Mouse (Mus musculus) ZHBTc4 (cell line): ENCODE measurements at regions not wholly inside any gene's neighbourhood (a gene's known extent, or its start where the extent isn't known, plus 50 kb on each side); places are given as distances from the start of the nearest gene placed in this dataset.

Source experiments
- DNase-seq: peaks from one replicate; pipeline ENCODE4 v3.0.0-alpha.2; 2011; ENCODE audit warnings: low read depth, low spot score

- no peak for DNase-seq
Measured at GRCm38 (mm10) chr11:117036977-117037376, 78.0 kb upstream of the Sec14l1 start.

GRCm38 (mm10) chr11:117038282-117039106 lies 76.5 kb upstream of the Sec14l1 start:
- DNase-seq: peak; percentile 96

DNA sequence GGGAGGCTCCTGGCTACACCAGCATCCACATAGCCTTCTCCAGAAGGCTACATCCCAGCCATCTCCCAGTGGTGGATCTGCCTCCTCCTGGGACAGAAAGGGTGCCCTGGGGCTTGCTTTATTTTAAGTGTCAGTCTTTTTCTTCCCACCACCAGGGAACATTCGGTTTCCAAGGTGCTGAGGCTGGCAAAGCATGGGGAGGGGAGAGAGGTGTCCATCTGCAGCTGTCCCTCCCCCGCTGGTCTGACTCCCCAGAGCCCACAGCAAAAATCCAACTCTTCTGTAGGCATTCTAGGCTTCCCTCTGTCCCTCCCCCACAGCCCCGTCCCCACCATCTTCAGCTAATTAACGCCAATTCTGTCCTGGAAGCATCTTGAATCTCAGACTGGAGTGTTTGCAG lies 74.1 kb upstream of the Sec14l1 start:
- DNase-seq: no peak

DNA sequence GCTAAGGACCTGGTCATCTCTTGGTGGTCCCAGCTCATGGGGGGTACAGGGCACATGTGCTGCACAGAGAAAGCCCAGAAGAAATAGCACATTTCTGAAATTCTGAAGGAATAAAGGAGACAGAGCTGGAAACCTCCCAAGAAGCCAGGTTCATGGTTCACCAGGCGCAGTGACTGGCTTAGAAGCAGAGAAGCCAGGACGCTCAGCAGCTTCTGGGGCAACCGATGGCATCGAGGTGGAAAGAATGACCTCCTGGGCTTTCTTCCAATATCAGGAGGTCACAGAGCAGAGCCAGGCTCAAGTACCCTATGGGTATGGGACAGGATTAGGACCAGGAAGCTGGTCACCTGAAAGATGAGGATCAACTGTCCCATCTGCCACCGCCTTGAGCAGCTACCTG lies 72.6 kb upstream of the Sec14l1 start:
- no peak for DNase-seq

DNA sequence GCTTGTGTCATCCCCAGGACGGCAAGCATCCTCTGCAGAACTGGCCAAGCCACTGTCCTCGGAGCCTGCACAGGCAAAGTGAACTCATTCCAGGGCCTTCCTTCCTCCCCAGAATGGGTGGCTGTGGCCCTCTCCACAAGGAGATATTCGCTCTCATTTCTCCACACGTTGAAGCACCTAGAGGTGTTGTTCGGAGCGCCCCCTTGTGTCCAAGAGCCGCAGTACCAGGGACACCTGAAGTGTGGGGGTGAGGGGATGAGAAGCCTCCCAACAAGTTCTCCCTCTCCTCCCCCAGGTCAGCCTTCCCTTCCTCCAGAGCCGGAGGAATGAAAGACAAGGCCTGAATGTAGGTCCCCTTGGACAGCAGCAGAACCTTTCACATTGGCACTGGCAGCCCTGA lies 71.4 kb upstream of the Sec14l1 start:
- peak; percentile 85 for DNase-seq

DNA sequence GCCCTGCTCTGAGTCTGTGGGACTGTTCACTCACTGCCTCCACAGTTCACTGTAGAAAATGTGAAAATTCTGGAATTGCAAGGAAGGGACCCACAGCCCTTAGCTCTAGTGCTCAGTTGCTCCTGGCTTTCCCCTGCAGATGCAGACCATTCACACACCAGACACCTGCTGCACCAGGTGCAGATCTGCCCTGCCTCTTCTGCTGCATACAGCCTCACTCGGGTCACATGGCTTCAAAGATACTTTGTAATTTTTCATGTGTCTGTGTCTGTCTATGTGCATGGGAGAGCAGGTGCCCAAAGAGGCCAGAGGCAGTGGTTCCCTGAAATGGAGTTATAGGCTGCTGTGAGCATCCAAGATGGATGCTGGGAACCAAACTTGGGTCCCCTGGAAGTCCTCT lies 70.2 kb upstream of the Sec14l1 start:
- no peak for DNase-seq

- DNase-seq: no peak
Measured at GRCm38 (mm10) chr11:117046636-117047035, 68.3 kb upstream of the Sec14l1 start.

GRCm38 (mm10) chr11:117047172-117047950 lies 67.6 kb upstream of the Sec14l1 start:
- DNase-seq: peak; percentile 92

DNA sequence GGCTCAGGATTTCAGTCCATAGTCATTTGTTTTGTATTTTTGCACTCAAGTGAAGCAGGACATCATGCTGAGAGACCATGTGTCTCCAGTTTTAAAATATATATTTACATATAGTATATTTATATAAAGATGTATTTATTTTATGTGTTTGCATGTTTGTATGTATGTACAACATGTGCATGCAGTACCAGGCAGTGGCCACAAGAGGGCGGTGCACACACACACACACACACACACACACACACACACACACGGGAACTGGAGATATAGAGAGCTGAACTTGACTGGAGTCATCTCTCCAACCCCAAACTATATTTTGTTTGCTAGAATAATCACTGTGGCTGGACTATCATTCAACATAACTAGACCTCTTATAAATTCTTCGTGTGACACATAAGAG lies 66.1 kb upstream of the Sec14l1 start:
- DNase-seq: peak; percentile 54

DNA sequence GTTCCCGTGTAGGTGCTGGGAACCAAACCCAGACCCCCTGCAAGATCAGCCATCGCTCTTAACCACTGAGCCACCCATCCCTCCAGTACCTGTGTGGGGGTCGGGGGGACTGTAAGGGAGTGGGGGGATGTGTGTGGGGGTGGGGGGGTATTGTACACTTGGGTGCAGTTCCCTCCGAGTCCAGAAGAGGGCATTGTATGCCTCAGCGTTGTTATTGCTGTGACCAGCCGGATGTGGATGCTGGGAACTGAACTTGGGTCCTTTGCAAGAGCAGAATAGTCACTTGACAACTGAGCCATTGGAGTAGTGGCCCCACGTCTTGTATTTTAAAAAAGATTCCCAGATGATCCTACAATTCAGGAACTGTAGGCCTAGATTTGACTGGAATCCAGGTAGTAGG lies 64.2 kb upstream of the Sec14l1 start:
- peak; percentile 57 for DNase-seq

GRCm38 (mm10) chr11:117056958-117057357 lies 58.0 kb upstream of the Sec14l1 start:
- DNase-seq: peak; percentile 72

- DNase-seq: peak; percentile 79
Measured at GRCm38 (mm10) chr11:117057451-117057850, 57.5 kb upstream of the Sec14l1 start.

DNA sequence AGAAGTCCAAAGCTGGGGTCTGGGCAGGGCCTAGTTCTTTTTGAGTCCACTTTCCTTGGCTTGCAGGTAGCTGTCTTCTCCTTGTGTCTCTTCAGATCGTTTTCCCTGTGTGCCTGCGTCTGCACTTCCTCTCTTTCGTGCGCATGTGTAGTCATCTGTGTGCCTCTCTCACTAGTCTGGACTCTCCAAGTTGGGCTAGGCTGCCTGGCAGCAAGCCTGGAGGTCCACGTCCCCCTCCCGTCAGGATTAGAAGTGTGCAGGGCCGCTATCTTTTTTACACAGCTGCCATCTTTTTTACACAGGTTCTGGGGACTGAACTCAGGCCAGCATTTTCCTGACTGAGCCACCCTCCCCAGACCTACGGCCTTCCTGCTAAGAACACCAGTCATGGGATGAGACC lies 55.8 kb upstream of the Sec14l1 start:
- no peak for DNase-seq

GRCm38 (mm10) chr11:117059981-117060705 lies 54.8 kb upstream of the Sec14l1 start:
- no peak for DNase-seq

DNA sequence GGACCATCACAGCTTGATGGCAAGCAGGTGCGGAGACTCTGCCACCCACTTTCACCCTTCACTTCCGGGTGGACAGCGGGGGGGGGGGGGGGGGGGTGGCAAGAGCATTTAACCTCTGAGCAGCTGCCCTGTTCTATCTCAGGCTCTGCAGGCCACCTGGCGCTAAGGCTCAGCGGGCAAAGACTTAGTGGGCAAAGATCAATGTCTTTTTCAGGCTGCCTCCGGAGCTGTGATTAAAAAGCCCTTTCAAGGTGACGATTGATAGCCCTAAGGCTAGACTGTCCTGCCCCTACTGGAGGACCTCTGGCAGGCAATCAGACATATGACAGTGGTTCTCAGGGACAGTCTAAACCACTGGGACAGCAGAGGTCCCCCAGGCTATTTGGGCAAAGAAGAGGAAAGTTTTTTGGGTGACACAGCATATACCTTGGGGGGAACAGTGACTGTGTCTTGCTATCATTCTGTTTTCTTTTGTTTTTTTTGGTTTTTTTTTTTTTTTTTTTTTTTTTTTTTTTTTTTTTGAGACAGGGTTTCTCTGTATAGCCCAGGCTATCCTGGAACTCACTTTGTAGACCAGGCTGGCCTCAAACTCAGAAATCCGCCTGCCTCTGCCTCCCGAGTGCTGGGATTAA lies 54.1 kb upstream of the Sec14l1 start:
- DNase-seq: no peak

- no peak for DNase-seq
Measured at GRCm38 (mm10) chr11:117062772-117063499, 52.0 kb upstream of the Sec14l1 start.
